Mouse (Mus musculus): Measurements from ENCODE around the gene Gmeb2. TPM values are rescaled to one million over a fixed set of nuclear protein-coding genes. Genes with fewer than 3 reads are reported as not detected.

Gmeb2 gene
- polyA plus RNA-seq, 1 experiment from 2014 or later, result 19.7 TPM

DNA sequence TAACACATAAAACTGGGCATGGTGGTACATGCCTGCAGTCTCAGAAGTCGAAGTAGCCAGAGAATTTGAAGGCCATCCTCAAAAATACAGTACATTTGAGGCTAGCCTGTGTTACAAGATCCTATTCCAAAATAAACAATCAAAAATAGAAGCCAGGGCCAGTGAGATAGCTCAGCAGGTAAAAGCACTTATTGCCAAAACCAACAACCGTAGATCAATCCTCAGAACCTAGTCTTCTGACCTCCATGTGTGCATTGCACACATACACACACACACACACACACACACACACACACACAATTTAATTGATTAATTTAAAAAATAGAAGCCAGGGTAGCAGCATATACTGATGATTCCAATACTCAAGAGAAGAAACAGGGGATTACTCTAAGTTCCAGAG lies 21.0 kb downstream of the Gmeb2 start:
- no peaks in the 10 kb centered on the region for H3K9me3 ChIP-seq (ENCODE audit: control insufficient read depth, low read length)
- peaks cover 15% of the 10 kb centered on the region; the same call in 1 of the 2 replicates for H3K36me3 ChIP-seq (ENCODE audit: control insufficient read depth, insufficient read depth, low read length)
- H3K27me3 ChIP-seq (ENCODE audit: control insufficient read depth, insufficient read depth, low read length), result no peaks in the 10 kb centered on the region
- ATAC-seq (ENCODE audit: insufficient number of reproducible peaks, low FRiP score, low TSS enrichment, low read depth) (no peak), DNase-seq (ENCODE audit: low spot score) (no peak)
- H3K4me3 ChIP-seq (ENCODE audit: low read depth, low read length), result no peak overlapping the region
- no peak overlapping the region for H3K9ac ChIP-seq (ENCODE audit: low read length)
- no peak overlapping the region for H3K4me2 ChIP-seq (ENCODE audit: low read depth, severe bottlenecking)
- 95% methylated on average over 2 of the region's 2 CpGs for WGBS
- H3K27ac ChIP-seq (replicated peaks; ENCODE audit: low read depth, low read length), result no peak overlapping the region
- no peaks in the 10 kb centered on the region for H3K4me1 ChIP-seq (ENCODE audit: control insufficient read depth, insufficient read depth, low read length)

DNA sequence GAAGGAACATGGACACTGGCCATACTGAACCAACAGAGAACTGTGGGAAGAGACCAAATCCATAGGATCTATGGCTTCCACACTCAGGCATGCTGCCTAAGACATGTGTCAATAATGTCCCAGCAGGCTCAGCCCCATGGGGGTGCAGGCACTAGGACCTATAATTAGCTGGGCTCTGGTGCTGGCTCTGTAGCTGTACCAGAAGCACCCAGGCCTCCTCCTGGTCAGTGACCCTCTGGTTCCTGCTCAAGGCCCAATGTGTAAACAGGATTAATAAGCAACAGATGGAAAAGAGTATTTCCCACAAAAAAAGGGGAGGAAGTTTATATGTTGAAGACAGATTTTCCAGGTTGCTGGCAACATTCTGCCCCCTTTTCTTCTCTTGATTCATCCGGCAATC lies 34.6 kb downstream of the Gmeb2 start:
- Histone ChIP-seq H3K4me2 (ENCODE audit: low read depth, severe bottlenecking) (no peak overlapping the region), H3K9ac (ENCODE audit: low read length) (no peak overlapping the region), H3K4me3 (ENCODE audit: low read depth, low read length) (no peak overlapping the region), H3K27ac (replicated peaks; ENCODE audit: low read depth, low read length) (no peak overlapping the region), H3K9me3 (ENCODE audit: control insufficient read depth, low read length) (no peaks in the 10 kb centered on the region), H3K36me3 (ENCODE audit: control insufficient read depth, insufficient read depth, low read length) (peaks cover 19% of the 10 kb centered on the region), H3K27me3 (ENCODE audit: control insufficient read depth, insufficient read depth, low read length) (no peaks in the 10 kb centered on the region), H3K4me1 (ENCODE audit: control insufficient read depth, insufficient read depth, low read length) (no peaks in the 10 kb centered on the region)
- ATAC-seq (ENCODE audit: insufficient number of reproducible peaks, low FRiP score, low TSS enrichment, low read depth) (no peak), DNase-seq (ENCODE audit: low spot score) (no peak)
- WGBS, result 93% methylated on average over 1 of the region's 1 CpGs

- ATAC-seq (ENCODE audit: insufficient number of reproducible peaks, low FRiP score, low TSS enrichment, low read depth), result no peak
- WGBS, result 90% methylated on average over 1 of the region's 1 CpGs
- H3K4me2 ChIP-seq (ENCODE audit: low read depth, severe bottlenecking), result no peak overlapping the region
- no peak overlapping the region for H3K9ac ChIP-seq (ENCODE audit: low read length)
- H3K4me3 ChIP-seq (ENCODE audit: low read depth, low read length), result no peak overlapping the region
- no peaks in the 10 kb centered on the region for H3K9me3 ChIP-seq (ENCODE audit: control insufficient read depth, low read length)
- H3K4me1 ChIP-seq (ENCODE audit: control insufficient read depth, insufficient read depth, low read length), result no peaks in the 10 kb centered on the region
- H3K27me3 ChIP-seq (ENCODE audit: control insufficient read depth, insufficient read depth, low read length), result no peaks in the 10 kb centered on the region
- no peak for DNase-seq (ENCODE audit: low spot score)
- peaks cover 19% of the 10 kb centered on the region for H3K36me3 ChIP-seq (ENCODE audit: control insufficient read depth, insufficient read depth, low read length)
- H3K27ac ChIP-seq (replicated peaks; ENCODE audit: low read depth, low read length), result no peak overlapping the region
Measured at GRCm38 (mm10) chr2:181251841-181252240, 36.0 kb downstream of the Gmeb2 start.

DNA sequence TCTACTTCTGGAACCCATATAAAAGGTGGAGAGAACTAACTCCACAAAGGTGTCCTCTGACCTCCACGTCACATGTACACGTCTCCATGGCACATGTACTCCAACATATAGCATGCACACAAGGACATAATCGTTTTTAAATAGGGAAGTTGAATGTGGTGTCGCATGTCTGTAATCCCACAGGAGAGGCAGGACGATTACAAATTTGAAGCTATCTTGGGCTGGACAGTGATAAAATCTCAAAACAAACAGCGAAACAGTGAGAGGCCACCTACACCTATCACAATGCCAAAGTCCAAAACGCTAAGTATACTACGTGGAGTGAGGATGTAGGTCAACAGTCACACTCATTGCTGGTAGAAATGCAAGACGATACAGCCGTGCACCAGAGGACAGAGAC lies 38.6 kb downstream of the Gmeb2 start:
- ATAC-seq (ENCODE audit: insufficient number of reproducible peaks, low FRiP score, low TSS enrichment, low read depth) (no peak), DNase-seq (ENCODE audit: low spot score) (no peak)
- WGBS, result 89% methylated on average over 10 of the region's 10 CpGs
- no peaks in the 10 kb centered on the region for H3K9me3 ChIP-seq (ENCODE audit: control insufficient read depth, low read length)
- H3K27ac ChIP-seq (replicated peaks; ENCODE audit: low read depth, low read length), result no peak overlapping the region
- no peaks in the 10 kb centered on the region for H3K4me1 ChIP-seq (ENCODE audit: control insufficient read depth, insufficient read depth, low read length)
- no peak overlapping the region for H3K4me2 ChIP-seq (ENCODE audit: low read depth, severe bottlenecking)
- H3K27me3 ChIP-seq (ENCODE audit: control insufficient read depth, insufficient read depth, low read length), result no peaks in the 10 kb centered on the region
- H3K9ac ChIP-seq (ENCODE audit: low read length), result no peak overlapping the region
- H3K4me3 ChIP-seq (ENCODE audit: low read depth, low read length), result no peak overlapping the region
- H3K36me3 ChIP-seq (ENCODE audit: control insufficient read depth, insufficient read depth, low read length), result peaks cover 8% of the 10 kb centered on the region

GRCm38 (mm10) chr2:181245031-181245430 lies 42.8 kb downstream of the Gmeb2 start:
- H3K4me1 ChIP-seq (ENCODE audit: control insufficient read depth, insufficient read depth, low read length), result 0 out of 2 replicates have a peak, but pooled peaks cover 3% of the 10 kb centered on the region
- H3K36me3 ChIP-seq (ENCODE audit: control insufficient read depth, insufficient read depth, low read length), result no peaks in the 10 kb centered on the region
- no peak overlapping the region for H3K9ac ChIP-seq (ENCODE audit: low read length)
- H3K9me3 ChIP-seq (ENCODE audit: control insufficient read depth, low read length), result no peaks in the 10 kb centered on the region
- ATAC-seq (ENCODE audit: insufficient number of reproducible peaks, low FRiP score, low TSS enrichment, low read depth), result no peak
- 38% methylated on average over 2 of the region's 2 CpGs for WGBS
- H3K4me3 ChIP-seq (ENCODE audit: low read depth, low read length), result no peak overlapping the region
- no peak for DNase-seq (ENCODE audit: low spot score)
- H3K27ac ChIP-seq (replicated peaks; ENCODE audit: low read depth, low read length), result no peak overlapping the region
- no peaks in the 10 kb centered on the region for H3K27me3 ChIP-seq (ENCODE audit: control insufficient read depth, insufficient read depth, low read length)
- H3K4me2 ChIP-seq (ENCODE audit: low read depth, severe bottlenecking), result no peak overlapping the region

- H3K27ac ChIP-seq (replicated peaks; ENCODE audit: low read depth, low read length), result no peak overlapping the region
- H3K27me3 ChIP-seq (ENCODE audit: control insufficient read depth, insufficient read depth, low read length), result no peaks in the 10 kb centered on the region
- H3K4me1 ChIP-seq (ENCODE audit: control insufficient read depth, insufficient read depth, low read length), result 0 out of 2 replicates have a peak, but pooled peaks cover 3% of the 10 kb centered on the region
- H3K4me2 ChIP-seq (ENCODE audit: low read depth, severe bottlenecking), result no peak overlapping the region
- no peak overlapping the region for H3K9ac ChIP-seq (ENCODE audit: low read length)
- DNase-seq (ENCODE audit: low spot score) (no peak), ATAC-seq (ENCODE audit: insufficient number of reproducible peaks, low FRiP score, low TSS enrichment, low read depth) (no peak)
- no peak overlapping the region for H3K4me3 ChIP-seq (ENCODE audit: low read depth, low read length)
- no peaks in the 10 kb centered on the region for H3K9me3 ChIP-seq (ENCODE audit: control insufficient read depth, low read length)
- H3K36me3 ChIP-seq (ENCODE audit: control insufficient read depth, insufficient read depth, low read length), result no peaks in the 10 kb centered on the region
- WGBS, result 31% methylated on average over 11 of the region's 11 CpGs
Measured at GRCm38 (mm10) chr2:181243706-181244394, 44.0 kb downstream of the Gmeb2 start.

DNA sequence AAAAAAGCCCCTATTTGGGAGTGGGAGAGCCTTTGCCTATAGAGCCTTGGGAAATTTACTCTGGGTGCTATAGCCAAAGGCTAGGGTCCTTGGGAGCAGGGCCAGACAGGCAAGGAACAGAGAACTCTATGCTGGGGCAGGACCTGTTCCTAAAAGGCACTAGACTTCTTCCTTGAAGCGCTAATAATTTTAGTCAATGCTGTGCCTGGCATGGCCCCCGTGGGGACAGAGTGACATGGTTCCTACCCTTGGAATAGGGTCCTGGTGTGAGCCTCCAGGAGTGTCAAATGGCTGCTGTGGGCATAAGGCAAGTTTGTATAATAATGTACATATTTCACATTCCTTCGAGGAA lies 45.5 kb downstream of the Gmeb2 start:
- Histone ChIP-seq H3K36me3 (ENCODE audit: control insufficient read depth, insufficient read depth, low read length) (no peaks in the 10 kb centered on the region), H3K9me3 (ENCODE audit: control insufficient read depth, low read length) (no peaks in the 10 kb centered on the region), H3K4me2 (ENCODE audit: low read depth, severe bottlenecking) (peak overlapping the region; percentile 65), H3K4me1 (ENCODE audit: control insufficient read depth, insufficient read depth, low read length) (0 out of 2 replicates have a peak, but pooled peaks cover 3% of the 10 kb centered on the region), H3K27ac (replicated peaks; ENCODE audit: low read depth, low read length) (no peak overlapping the region), H3K4me3 (ENCODE audit: low read depth, low read length) (peak overlapping the region; percentile 38; the same call in 1 of the 2 replicates), H3K27me3 (ENCODE audit: control insufficient read depth, insufficient read depth, low read length) (no peaks in the 10 kb centered on the region), H3K9ac (ENCODE audit: low read length) (no peak overlapping the region)
- no peak for DNase-seq (ENCODE audit: low spot score)
- ATAC-seq (ENCODE audit: insufficient number of reproducible peaks, low FRiP score, low TSS enrichment, low read depth), result no peak
- 61% methylated on average over 3 of the region's 3 CpGs for WGBS

DNA sequence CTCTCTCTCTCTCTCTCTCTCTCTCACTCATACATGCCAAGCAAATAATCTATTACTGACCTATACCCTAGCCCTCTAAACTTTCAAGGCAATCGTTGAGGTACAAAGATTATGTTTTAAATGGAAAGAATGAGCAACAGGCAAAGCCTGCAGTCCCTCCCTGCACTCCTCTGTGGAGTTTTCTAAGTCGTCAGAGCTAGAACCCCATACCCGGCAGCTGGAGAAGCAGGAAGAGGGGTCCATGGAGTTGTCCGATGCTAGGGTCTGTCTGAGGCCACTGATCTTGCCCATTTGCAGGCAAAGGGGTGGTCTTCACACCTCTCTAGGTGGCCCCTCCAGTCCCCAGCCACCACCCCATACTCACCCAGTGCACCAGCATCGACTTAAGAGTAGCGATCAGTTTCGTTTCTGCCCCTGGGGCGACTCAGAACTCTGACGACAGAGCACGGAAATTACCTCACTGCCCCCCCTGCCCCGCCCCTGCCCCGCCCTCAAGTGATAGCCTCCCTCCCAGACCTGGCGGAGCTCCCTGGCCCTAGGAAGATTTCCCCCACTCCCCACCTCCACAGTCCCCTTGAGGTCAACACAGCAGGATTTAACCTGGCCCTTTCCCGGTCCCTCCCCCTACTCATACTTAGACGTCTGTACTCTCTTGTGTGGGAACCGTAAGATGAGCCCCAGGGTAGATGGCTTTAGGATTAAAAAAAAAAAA lies 46.1 kb downstream of the Gmeb2 start, which contains the start of gene Helz2:
TSS of gene Helz2 (minus strand) at position 426 of the 712 bp plus-strand sequence.
- Histone ChIP-seq H3K27ac (replicated peaks; ENCODE audit: low read depth, low read length) (no peak within 1 kb of the TSS), H3K27me3 (ENCODE audit: control insufficient read depth, insufficient read depth, low read length) (no peaks in the 10 kb centered on the region), H3K4me1 (ENCODE audit: control insufficient read depth, insufficient read depth, low read length) (0 out of 2 replicates have a peak, but pooled peaks cover 3% of the 10 kb centered on the region), H3K4me3 (ENCODE audit: low read depth, low read length) (peak within 1 kb of the TSS; percentile 38), H3K9me3 (ENCODE audit: control insufficient read depth, low read length) (no peaks in the 10 kb centered on the region), H3K36me3 (ENCODE audit: control insufficient read depth, insufficient read depth, low read length) (no peaks in the 10 kb centered on the region), H3K4me2 (ENCODE audit: low read depth, severe bottlenecking) (peak within 1 kb of the TSS; percentile 65), H3K9ac (ENCODE audit: low read length) (peak within 1 kb of the TSS; percentile 60)
- WGBS, result 9% methylated on average over 16 of the region's 16 CpGs
- DNase-seq (ENCODE audit: low spot score) (peak; percentile 40), ATAC-seq (ENCODE audit: insufficient number of reproducible peaks, low FRiP score, low TSS enrichment, low read depth) (0 out of 2 replicates have a peak, but pooled peaks have one; percentile 33)
